Mouse (Mus musculus) CH12.LX (cell line): Measurements from ENCODE around the gene Tnfsf9.

Experiments
- KAT2A ChIP-seq: IDR thresholded peaks from 2 replicates; pipeline ENCODE4 v1.6.1; 2012; ENCODE audit warnings: low read length, improper control_type of control experiment, inconsistent platforms; ENCODE audit not compliant: insufficient replicate concordance
- TBP ChIP-seq: conservative IDR thresholded peaks from 2 replicates; pipeline ENCODE4 v1.6.1; 2011; ENCODE audit warnings: low read depth, low read length, improper control_type of control experiment

GRCm38 (mm10) chr17:57078336-57078735, 26.8 kb upstream of the Tnfsf9 start, which contains the start of gene Dennd1c:
- no peak for TF ChIP-seq KAT2A
- no peak for TF ChIP-seq TBP
